Mouse (Mus musculus) monocyte, adult 59 days (primary cell): ENCODE results near the gene Cers1. TPM values are rescaled to one million over a fixed set of nuclear protein-coding genes. Genes with fewer than 3 reads are reported as not detected.

Experiments
- total RNA-seq, 2 experiments: library from RNA; stranded (reverse); gene quantifications; one replicate each; pipeline ENCODE4 v1.2.4; 2023

Cers1 gene
- not detected for total RNA-seq

DNA sequence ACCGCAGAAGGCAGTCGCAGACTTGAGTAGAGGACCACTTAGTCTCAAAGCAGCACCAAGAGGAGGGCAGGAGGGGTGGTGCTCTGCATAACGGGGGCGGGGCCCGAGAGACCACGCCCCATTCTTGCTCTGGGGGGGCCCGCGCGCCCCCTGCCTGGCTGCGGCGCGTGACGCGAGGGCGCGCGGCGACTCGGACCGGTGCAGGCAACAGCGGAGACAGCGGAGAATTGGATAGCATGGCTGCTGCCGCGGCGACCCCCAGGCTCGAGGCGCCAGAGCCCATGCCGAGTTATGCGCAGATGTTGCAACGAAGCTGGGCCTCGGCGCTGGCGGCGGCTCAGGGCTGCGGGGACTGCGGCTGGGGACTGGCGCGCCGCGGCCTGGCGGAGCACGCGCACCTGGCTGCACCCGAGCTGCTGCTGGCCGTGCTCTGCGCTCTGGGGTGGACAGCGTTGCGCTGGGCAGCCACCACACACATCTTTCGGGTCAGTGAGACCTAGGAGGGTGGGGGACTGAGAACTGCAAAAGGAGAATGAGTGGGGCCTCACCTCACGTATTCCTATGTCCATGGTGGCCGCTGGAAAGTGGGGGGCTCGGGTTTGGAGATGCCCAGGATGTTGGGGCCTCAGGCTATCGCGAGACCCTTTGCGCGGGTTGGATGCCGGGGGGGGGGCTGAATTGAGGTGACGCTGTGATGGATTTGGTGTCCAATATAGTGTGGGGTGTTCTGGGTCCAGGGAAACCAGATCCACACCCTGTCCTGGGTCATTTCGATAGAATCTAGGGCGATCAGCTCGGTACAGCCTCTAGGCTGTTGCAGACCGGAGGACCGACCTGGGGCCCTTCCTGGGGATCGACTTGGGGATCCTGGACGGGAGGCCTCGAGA is at the start of gene Cers1:
TSS of gene Cers1 (plus strand) at position 152 of the 887 bp plus-strand sequence.

DNA sequence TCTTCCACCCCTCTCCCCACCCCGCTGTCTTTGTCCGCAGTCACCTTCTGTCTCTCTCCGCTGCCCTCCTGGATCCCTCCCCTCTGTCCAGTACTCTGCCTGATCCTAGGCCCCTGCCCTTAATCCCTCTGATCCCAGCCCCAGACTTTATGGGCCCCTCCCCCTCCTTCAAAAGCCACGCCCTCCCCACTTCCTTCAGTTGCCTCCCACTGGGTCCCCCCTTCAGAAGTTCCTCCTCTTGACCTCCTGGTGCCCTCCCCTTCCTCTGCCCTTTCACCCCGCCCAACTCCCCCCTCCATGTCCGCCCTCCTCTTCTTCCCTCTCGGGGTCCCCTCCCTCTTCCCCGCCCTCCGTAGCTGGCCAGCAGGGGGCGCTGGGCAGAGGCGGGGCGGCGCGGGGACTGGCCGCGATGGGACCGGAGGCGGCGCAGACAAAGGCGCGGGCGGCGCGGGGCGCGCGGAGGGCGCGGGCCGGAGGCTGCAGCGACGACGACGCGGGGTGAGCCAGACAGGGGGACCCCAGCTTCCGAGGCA is 32.9 kb upstream of the Cers1 start, which contains the start of gene Homer3:
TSS of gene Homer3 (plus strand) at position 225 of the 533 bp plus-strand sequence.

GRCm38 (mm10) chr8:70302358-70302890 is 13.2 kb upstream of the Cers1 start, which contains the start of the genes Ddx49 and Cope:
TSS of gene Ddx49 (minus strand) at chr8:70302489.
TSS of gene Cope (plus strand) at chr8:70302518.

DNA sequence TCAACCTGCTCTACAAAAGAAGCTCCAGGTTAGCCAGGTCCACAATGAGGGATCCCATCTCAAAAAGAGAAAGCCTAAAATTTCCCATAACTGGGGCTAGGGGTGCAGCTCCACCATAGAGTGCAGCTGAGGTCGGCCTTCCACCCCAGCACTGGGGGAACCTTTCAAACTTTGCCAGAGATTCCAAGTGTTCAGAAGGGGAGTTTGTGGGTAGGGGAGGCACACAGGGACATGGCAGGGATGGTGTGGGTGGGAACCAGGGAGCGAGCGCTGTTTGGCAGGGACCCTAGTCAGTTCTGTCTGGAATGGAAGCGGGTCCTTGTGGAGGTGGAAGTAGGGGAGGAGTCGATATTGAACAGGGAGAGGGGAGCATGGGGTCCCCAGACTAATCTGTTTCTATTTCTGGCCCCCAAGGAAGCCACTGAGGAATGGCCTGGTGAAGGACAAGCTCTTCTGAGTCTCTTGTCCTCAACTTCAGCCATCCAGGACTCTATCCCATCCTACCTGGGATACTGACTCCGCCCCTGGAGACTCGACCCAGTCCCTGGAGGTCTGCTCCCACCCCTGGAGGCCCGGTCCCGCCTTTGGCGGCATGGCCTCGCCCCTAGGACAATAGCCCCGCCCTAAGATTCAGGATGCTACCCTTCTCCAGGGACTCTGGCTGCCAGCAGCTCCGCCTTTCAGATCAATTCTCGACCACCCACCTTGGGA is 13.7 kb downstream of the Cers1 start, which contains the start of gene Gdf1:
TSS of gene Gdf1 (plus strand) at position 694 of the 711 bp plus-strand sequence.

DNA sequence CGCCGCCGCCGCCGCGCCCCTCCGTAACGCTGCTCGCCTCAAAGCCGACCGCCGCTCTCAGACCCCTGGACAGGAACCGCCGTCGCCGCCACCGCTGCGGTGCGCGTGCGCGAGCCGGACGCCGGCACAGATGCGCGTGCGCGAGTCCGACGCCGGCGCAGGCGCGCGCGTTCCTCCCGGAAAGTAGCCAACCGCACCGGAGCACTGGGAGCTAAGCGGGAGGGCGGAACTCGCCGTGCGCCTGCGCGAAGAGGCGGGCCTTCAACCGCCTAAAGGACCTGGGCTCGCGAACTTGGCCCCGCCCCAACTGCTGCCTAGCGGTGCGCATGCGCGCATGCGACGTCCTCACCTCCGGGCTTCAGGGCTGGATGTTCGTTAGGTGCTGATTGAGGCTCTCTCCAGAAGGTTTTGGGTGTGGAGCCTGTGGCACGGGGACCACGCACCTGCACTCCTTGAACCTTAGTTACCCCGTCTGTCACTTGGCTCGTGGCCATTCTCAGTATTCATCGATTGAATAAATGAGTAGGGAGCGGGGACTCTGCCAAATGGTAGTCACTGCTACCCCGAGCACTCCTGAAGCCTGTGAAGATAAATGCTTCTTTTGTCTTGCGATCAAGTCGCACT is 37.7 kb downstream of the Cers1 start, which contains the start of gene Upf1:
TSS of gene Upf1 (minus strand) at position 85 of the 624 bp plus-strand sequence.

GRCm38 (mm10) chr8:70373397-70374317 is 58.1 kb downstream of the Cers1 start, which contains the start of gene Comp:
TSS of gene Comp (plus strand) at chr8:70373558.

Other genes starting within 250 kb of the Cers1 start
- not detected for gene Tm6sf2, start 242.9 kb upstream of the Cers1 start, total RNA-seq
- not detected for gene Hapln4, start 232.3 kb upstream of the Cers1 start, total RNA-seq
- gene Ncan, start 194.9 kb upstream of the Cers1 start, total RNA-seq: not detected
- 10 to 100 TPM; 23.5 to 26.6 TPM for gene Nr2c2ap, start 184.4 kb upstream of the Cers1 start, total RNA-seq
- gene Rfxank, start 176.6 kb upstream of the Cers1 start, total RNA-seq: 10 to 100 TPM; 16.6 to 16.8 TPM
- gene Borcs8, start 176.3 kb upstream of the Cers1 start, total RNA-seq: 10 to 100 TPM; 40.9 to 43.7 TPM
- 1 to 10 TPM in 1 of 2 experiments, under 1 TPM in 1; 0.37 to 1.6 TPM for gene Mef2b, start 176.1 kb upstream of the Cers1 start, total RNA-seq
- gene Tmem161a, start 143.4 kb upstream of the Cers1 start, total RNA-seq: 10 to 100 TPM; 30.3 to 40.8 TPM
- 1 to 10 TPM; 3.1 to 3.6 TPM for gene Slc25a42, start 103.5 kb upstream of the Cers1 start, total RNA-seq
- gene Sugp2, start 81.5 kb upstream of the Cers1 start, total RNA-seq: 10 to 100 TPM; 32.9 to 34.4 TPM
- 1 to 10 TPM; 3.6 to 8.7 TPM for gene Armc6, start 81.3 kb upstream of the Cers1 start, total RNA-seq
- gene Homer3, start 32.9 kb upstream of the Cers1 start, total RNA-seq: 10 to 100 TPM; 11.2 to 12.6 TPM
- 10 to 100 TPM; 45.8 to 47.9 TPM for gene Ddx49, start 13.3 kb upstream of the Cers1 start, total RNA-seq
- gene Cope, start 13.3 kb upstream of the Cers1 start, total RNA-seq: 100 to 1,000 TPM; 162 TPM
- gene Gdf1, start 14.0 kb downstream of the Cers1 start, total RNA-seq: not detected
- gene Upf1, start 37.5 kb downstream of the Cers1 start, total RNA-seq: 10 to 100 TPM; 57.5 to 62.4 TPM
- 1 to 10 TPM in 1 of 2 experiments, under 1 TPM in 1; 0.97 to 2.9 TPM for gene Comp, start 57.8 kb downstream of the Cers1 start, total RNA-seq
- 10 to 100 TPM in 1 of 2 experiments, 1 to 10 TPM in 1; 9.7 to 10.2 TPM for gene Crtc1, start 123.8 kb downstream of the Cers1 start, total RNA-seq
- 1 to 10 TPM; 7.1 to 7.7 TPM for gene Klhl26, start 161.2 kb downstream of the Cers1 start, total RNA-seq
- not detected for gene Tmem59l, start 171.6 kb downstream of the Cers1 start, total RNA-seq
- gene Crlf1, start 177.4 kb downstream of the Cers1 start, total RNA-seq: not detected
- 10 to 100 TPM; 45.5 to 50.2 TPM for gene Rex1bd, start 191.0 kb downstream of the Cers1 start, total RNA-seq
- gene Uba52, start 195.0 kb downstream of the Cers1 start, total RNA-seq: 1,000 to 10,000 TPM; 1,782 to 1,797 TPM
- 100 to 1,000 TPM; 180 to 186 TPM for gene Fkbp8, start 211.9 kb downstream of the Cers1 start, total RNA-seq
- 10 to 100 TPM; 72.6 to 79.4 TPM for gene Kxd1, start 212.2 kb downstream of the Cers1 start, total RNA-seq
- gene Ell, start 223.7 kb downstream of the Cers1 start, total RNA-seq: 10 to 100 TPM; 38.3 to 48.7 TPM